Mouse (Mus musculus): ENCODE results near the gene Dot1l. TPM values are rescaled to one million over a fixed set of nuclear protein-coding genes. Genes with fewer than 3 reads are reported as not detected.
"Not testable (repeated sequence)": the region's sequence is repeated elsewhere in the genome, so short reads cannot be mapped to it uniquely, and the experiment has no call there.

Dot1l gene
- polyA plus RNA-seq, 1 experiment from 2014 or later, result 19.2 TPM

DNA sequence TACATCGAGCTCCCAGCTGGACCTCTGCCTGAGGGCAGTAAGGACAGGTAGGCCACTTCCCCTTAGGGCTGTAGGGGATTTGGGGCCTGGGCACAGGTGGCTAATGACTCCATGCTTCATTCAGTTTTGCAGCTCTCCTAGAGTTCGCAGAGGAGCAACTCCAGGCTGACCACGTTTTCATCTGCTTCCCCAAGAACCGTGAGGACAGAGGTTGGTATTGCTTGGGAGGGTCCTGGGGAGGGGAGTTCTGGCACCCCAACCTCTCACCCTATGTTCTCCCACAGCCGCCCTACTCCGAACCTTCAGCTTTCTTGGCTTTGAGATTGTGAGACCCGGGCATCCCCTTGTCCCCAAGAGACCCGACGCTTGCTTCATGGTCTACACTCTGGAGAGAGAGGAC is 73.6 kb downstream of the Dot1l start:
- peak overlapping the region; percentile 93 for H3K4me3 ChIP-seq (ENCODE audit: low read length)
- 73% methylated on average over 8 of the region's 9 CpGs for WGBS

DNA sequence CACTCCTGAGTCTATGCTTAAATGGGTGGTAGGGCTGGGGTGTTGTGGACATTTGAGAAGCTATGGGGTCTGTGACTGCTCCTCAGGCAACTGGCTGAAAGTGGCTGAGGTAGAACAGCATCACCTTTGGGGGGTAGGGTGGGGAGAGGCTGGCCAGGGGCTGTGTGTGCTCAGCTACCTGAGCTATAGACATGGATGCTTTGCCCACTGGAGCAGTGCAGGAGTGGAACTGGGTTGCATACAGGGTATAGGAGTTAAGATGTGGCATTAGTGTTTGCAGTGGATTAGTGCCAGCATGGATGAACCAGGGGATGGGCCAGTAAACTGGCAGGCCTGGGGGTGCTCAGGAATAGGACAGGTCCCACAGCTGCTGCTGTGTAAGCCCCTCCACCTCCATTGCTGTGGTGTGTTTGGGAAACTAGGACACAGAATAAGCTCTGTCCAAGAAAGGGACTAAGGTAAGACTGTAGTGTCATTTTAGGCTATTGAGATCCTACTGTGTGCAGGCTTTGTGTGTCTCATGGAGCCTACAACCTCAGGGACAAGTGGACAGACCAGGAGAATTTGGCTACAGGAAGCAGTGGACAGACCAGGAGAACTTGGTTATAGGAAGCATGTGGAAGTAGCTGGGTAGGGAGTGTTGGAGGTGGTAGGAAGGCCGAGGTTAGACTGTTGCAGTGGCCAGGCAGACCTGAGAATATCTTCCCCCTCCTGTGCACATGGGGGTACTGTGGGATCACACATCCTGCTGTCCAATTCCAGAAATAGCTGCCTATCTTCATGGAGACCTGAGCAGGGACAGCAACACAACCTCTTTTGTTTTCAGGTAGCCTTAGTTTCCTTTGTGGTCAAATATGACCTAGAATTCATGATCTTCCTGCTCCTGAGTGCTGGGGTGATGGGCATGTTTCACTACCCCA is 74.6 kb downstream of the Dot1l start:
- Histone ChIP-seq H3K4me2 (ENCODE audit: low read depth, low read length) (no peak overlapping the region), H3K9ac (ENCODE audit: low read length) (peak overlapping the region; percentile 29; the same call in 1 of the 2 replicates), H3K4me1 (ENCODE audit: control insufficient read depth, insufficient read depth, low read length) (peaks cover 31% of the 10 kb centered on the region), H3K27ac (ENCODE audit: low read length) (peak overlapping the region; percentile 18; the same call in 1 of the 2 replicates), H3K36me3 (ENCODE audit: control insufficient read depth, insufficient read depth) (peaks cover 15% of the 10 kb centered on the region), H3K27me3 (ENCODE audit: control insufficient read depth, insufficient read depth, low read length) (peaks cover 14% of the 10 kb centered on the region), H3K4me3 (ENCODE audit: low read length) (no peak overlapping the region), H3K9me3 (replicated peaks; ENCODE audit: control insufficient read depth, low read length) (no peaks in the 10 kb centered on the region)
- WGBS, result 35% methylated on average over 1 of the region's 1 CpGs
- no peak for ATAC-seq (replicated peaks; ENCODE audit: extremely low read depth, insufficient read depth, low FRiP score)

More for the DNA sequence above, 73.6 kb downstream of the Dot1l start:
- not testable (repeated sequence) for H3K27ac ChIP-seq (ENCODE audit: low read length); H3K9ac ChIP-seq (ENCODE audit: low read length); H3K27me3 ChIP-seq (ENCODE audit: control insufficient read depth, insufficient read depth, low read length); H3K9me3 ChIP-seq (replicated peaks; ENCODE audit: control insufficient read depth, low read length); ATAC-seq (replicated peaks; ENCODE audit: extremely low read depth, insufficient read depth, low FRiP score)
- peaks cover 15% of the 10 kb centered on the region for H3K36me3 ChIP-seq (ENCODE audit: control insufficient read depth, insufficient read depth)
- H3K4me2 ChIP-seq (ENCODE audit: low read depth, low read length), result peak overlapping the region; percentile 86; the same call in 1 of the 2 replicates
- peaks cover 31% of the 10 kb centered on the region for H3K4me1 ChIP-seq (ENCODE audit: control insufficient read depth, insufficient read depth, low read length)

DNA sequence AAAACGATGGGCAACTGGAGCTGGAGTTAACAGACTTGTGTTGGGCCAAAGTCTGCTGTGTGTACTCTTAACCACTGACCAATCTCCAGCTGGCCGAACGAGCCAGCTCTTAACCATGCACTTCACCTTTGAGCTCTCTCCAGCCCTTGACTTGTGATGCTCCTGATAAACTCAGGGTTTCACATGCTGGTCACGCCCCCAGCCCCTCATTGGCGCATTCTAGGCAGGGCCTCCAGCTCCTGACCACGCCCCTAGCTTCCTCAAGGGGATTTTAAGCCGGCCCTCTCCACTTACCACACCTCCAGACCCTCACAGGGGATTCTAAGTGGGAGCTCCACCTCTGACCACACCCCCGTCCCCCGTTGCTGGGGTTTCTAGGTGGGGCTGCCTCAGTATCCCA is 76.1 kb downstream of the Dot1l start:
- no peak overlapping the region for H3K4me2 ChIP-seq (ENCODE audit: low read depth, low read length)
- H3K9ac ChIP-seq (ENCODE audit: low read length), result no peak overlapping the region
- no peak for ATAC-seq (replicated peaks; ENCODE audit: extremely low read depth, insufficient read depth, low FRiP score)
- WGBS, result 4% methylated on average over 9 of the region's 9 CpGs
- H3K9me3 ChIP-seq (replicated peaks; ENCODE audit: control insufficient read depth, low read length), result no peaks in the 10 kb centered on the region
- no peak overlapping the region for H3K27ac ChIP-seq (ENCODE audit: low read length)
- no peak overlapping the region for H3K4me3 ChIP-seq (ENCODE audit: low read length)
- peaks cover 29% of the 10 kb centered on the region for H3K4me1 ChIP-seq (ENCODE audit: control insufficient read depth, insufficient read depth, low read length)
- peaks cover 30% of the 10 kb centered on the region for H3K27me3 ChIP-seq (ENCODE audit: control insufficient read depth, insufficient read depth, low read length)
- peaks cover 15% of the 10 kb centered on the region for H3K36me3 ChIP-seq (ENCODE audit: control insufficient read depth, insufficient read depth)

DNA sequence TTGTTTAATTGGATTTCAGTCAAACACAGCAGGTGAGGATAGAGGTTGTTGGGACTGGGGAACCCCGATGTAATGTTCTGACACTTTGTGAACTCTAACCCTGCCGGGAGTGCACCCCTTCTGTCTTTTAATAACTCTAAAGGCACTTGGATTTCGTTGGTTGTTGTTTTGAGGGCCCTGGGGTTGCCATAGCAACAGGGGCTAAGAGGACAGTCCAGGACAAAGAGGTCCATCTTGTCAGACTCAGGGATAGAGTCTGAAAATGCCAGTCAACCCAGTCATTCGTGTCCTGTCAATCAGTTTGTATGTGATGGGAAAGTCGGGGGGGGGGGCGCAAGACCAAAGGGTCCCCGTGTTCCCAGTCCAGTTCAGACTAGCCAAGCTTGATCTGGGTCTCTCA is 77.8 kb downstream of the Dot1l start:
- ATAC-seq (replicated peaks; ENCODE audit: extremely low read depth, insufficient read depth, low FRiP score), result no peak
- Histone ChIP-seq H3K4me1 (ENCODE audit: control insufficient read depth, insufficient read depth, low read length) (peaks cover 38% of the 10 kb centered on the region), H3K4me3 (ENCODE audit: low read length) (no peak overlapping the region), H3K4me2 (ENCODE audit: low read depth, low read length) (no peak overlapping the region), H3K9ac (ENCODE audit: low read length) (no peak overlapping the region), H3K27me3 (ENCODE audit: control insufficient read depth, insufficient read depth, low read length) (peaks cover 34% of the 10 kb centered on the region), H3K36me3 (ENCODE audit: control insufficient read depth, insufficient read depth) (peaks cover 15% of the 10 kb centered on the region), H3K9me3 (replicated peaks; ENCODE audit: control insufficient read depth, low read length) (no peaks in the 10 kb centered on the region), H3K27ac (ENCODE audit: low read length) (no peak overlapping the region)
- WGBS, result 66% methylated on average over 7 of the region's 7 CpGs

DNA sequence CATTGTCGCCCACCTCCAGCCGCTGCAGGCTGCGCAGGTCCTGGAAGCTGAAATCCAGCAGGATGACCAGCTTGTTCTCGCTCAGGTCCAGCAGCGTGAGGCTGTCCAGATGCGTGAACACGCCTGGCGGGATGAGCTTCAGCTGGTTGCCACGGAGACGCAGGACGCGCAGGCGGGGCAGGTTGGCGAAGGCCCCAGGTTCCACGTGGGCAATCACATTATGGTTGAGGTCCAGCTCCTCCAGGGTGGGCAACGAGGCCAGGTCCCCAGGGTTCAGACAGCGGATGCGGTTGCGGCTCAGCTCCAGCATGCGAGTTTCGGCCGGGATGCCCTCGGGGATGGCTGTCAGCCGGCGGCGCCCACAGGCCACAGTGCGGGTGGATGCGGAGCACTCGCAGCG is 80.6 kb downstream of the Dot1l start:
- Histone ChIP-seq H3K4me3 (ENCODE audit: low read length) (no peak overlapping the region), H3K27me3 (ENCODE audit: control insufficient read depth, insufficient read depth, low read length) (peaks cover 34% of the 10 kb centered on the region)
- no peak for ATAC-seq (replicated peaks; ENCODE audit: extremely low read depth, insufficient read depth, low FRiP score)

DNA sequence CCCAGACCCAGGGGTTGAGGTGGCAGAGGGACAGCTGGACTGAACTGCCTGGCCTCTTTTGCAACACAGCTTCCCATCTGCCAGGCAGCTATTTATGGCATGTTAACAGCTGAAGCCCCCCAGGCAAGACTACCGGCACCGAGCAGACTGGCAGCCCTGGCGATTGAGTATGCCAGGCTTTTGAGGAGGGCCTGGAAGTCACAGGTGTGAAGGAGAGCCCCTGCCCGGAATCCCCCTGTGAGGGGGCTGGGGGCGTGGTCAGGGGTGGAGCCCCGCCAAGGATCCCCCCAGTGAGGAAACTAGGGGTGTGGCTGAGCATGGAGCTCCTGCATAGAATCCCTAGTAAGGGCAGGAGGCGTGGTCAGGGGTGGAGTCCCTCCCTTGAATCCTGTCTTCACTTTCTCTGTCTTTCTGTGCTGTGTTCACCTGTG is 82.0 kb downstream of the Dot1l start:
- H3K4me2 ChIP-seq (ENCODE audit: low read depth, low read length), result 0 out of 2 replicates have a peak overlapping the region, but pooled peaks have one; percentile 2
- ATAC-seq (replicated peaks; ENCODE audit: extremely low read depth, insufficient read depth, low FRiP score), result no peak
- H3K4me1 ChIP-seq (ENCODE audit: control insufficient read depth, insufficient read depth, low read length), result peaks cover 18% of the 10 kb centered on the region
- H3K9me3 ChIP-seq (replicated peaks; ENCODE audit: control insufficient read depth, low read length), result no peaks in the 10 kb centered on the region
- 0 out of 2 replicates have a peak overlapping the region, but pooled peaks have one; percentile 33 for H3K9ac ChIP-seq (ENCODE audit: low read length)
- H3K36me3 ChIP-seq (ENCODE audit: control insufficient read depth, insufficient read depth), result no peaks in the 10 kb centered on the region
- H3K27ac ChIP-seq (ENCODE audit: low read length), result no peak overlapping the region; the same call in none of the 2 replicates
- H3K4me3 ChIP-seq (ENCODE audit: low read length), result no peak overlapping the region
- 39% methylated on average over 7 of the region's 7 CpGs for WGBS
- H3K27me3 ChIP-seq (ENCODE audit: control insufficient read depth, insufficient read depth, low read length), result peaks cover 39% of the 10 kb centered on the region

More for the DNA sequence above, 80.6 kb downstream of the Dot1l start:
- 53% methylated on average over 30 of the region's 30 CpGs for WGBS
- Histone ChIP-seq H3K4me2 (ENCODE audit: low read depth, low read length) (no peak overlapping the region), H3K36me3 (ENCODE audit: control insufficient read depth, insufficient read depth) (no peaks in the 10 kb centered on the region), H3K4me1 (ENCODE audit: control insufficient read depth, insufficient read depth, low read length) (peaks cover 25% of the 10 kb centered on the region), H3K9ac (ENCODE audit: low read length) (no peak overlapping the region), H3K9me3 (replicated peaks; ENCODE audit: control insufficient read depth, low read length) (no peaks in the 10 kb centered on the region), H3K27ac (ENCODE audit: low read length) (no peak overlapping the region)

DNA sequence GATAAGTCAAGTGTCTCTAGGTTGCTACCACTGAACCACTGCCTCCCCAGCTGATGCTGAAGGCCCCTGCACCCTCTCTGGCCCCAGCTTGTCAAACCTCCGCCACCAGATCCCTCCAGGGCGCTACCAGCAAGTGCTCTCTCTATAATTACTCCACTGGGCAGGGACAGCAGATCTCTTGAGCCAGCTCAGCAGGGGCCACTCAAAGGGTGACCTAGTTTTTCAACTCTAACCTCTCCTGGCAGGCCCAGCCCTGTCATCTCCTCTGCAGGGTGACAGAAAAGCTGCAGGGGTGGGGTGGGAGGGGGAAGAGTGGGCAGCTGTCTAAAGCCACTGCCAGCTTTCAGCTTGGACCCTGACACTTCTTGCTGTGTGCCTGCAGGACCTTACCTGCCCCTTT is 82.8 kb downstream of the Dot1l start:
- Histone ChIP-seq H3K4me2 (ENCODE audit: low read depth, low read length) (0 out of 2 replicates have a peak overlapping the region, but pooled peaks have one; percentile 10), H3K36me3 (ENCODE audit: control insufficient read depth, insufficient read depth) (no peaks in the 10 kb centered on the region), H3K4me1 (ENCODE audit: control insufficient read depth, insufficient read depth, low read length) (peaks cover 18% of the 10 kb centered on the region), H3K27ac (ENCODE audit: low read length) (peak overlapping the region; percentile 71), H3K9me3 (replicated peaks; ENCODE audit: control insufficient read depth, low read length) (no peaks in the 10 kb centered on the region), H3K4me3 (ENCODE audit: low read length) (no peak overlapping the region), H3K27me3 (ENCODE audit: control insufficient read depth, insufficient read depth, low read length) (peaks cover 42% of the 10 kb centered on the region), H3K9ac (ENCODE audit: low read length) (0 out of 2 replicates have a peak overlapping the region, but pooled peaks have one; percentile 3)
- ATAC-seq (replicated peaks; ENCODE audit: extremely low read depth, insufficient read depth, low FRiP score), result peak; percentile 78
- WGBS, result 12% methylated on average over 2 of the region's 2 CpGs

DNA sequence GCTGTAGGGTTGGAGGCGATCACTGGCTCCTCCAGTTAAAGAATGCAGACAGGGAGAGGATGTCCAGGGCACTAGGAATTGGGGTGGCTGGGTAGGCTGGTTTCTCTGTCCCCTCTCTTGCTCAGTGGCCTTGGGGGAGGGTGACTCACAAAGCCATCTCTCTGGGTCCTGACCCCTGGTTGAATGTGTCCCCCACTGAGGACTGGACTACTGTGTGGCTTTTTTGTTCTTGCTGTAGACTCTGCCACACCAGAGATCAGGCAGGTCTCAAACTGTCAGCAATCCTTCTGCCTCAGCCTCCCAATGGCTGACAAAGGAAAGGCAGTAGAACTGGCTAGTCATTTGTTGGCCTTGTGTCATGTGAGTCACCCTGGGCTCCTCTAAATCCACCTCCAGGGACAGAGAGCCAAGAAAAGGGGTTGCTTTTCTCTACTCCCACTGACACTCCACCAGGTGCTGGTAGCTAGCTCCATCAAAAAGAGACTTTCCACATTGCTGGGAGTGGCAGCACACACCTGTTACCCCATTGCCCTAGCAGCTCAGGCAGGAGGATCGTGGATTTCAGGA is 83.4 kb downstream of the Dot1l start:
- H3K4me3 ChIP-seq (ENCODE audit: low read length), result no peak overlapping the region
- peaks cover 20% of the 10 kb centered on the region for H3K4me1 ChIP-seq (ENCODE audit: control insufficient read depth, insufficient read depth, low read length)
- H3K4me2 ChIP-seq (ENCODE audit: low read depth, low read length), result no peak overlapping the region
- WGBS, result 58% methylated on average over 2 of the region's 2 CpGs
- no peaks in the 10 kb centered on the region for H3K36me3 ChIP-seq (ENCODE audit: control insufficient read depth, insufficient read depth)
- H3K9ac ChIP-seq (ENCODE audit: low read length), result 0 out of 2 replicates have a peak overlapping the region, but pooled peaks have one; percentile 3
- peaks cover 45% of the 10 kb centered on the region for H3K27me3 ChIP-seq (ENCODE audit: control insufficient read depth, insufficient read depth, low read length)
- no peak for ATAC-seq (replicated peaks; ENCODE audit: extremely low read depth, insufficient read depth, low FRiP score)
- H3K9me3 ChIP-seq (replicated peaks; ENCODE audit: control insufficient read depth, low read length), result no peaks in the 10 kb centered on the region
- peak overlapping the region; percentile 71 for H3K27ac ChIP-seq (ENCODE audit: low read length)

DNA sequence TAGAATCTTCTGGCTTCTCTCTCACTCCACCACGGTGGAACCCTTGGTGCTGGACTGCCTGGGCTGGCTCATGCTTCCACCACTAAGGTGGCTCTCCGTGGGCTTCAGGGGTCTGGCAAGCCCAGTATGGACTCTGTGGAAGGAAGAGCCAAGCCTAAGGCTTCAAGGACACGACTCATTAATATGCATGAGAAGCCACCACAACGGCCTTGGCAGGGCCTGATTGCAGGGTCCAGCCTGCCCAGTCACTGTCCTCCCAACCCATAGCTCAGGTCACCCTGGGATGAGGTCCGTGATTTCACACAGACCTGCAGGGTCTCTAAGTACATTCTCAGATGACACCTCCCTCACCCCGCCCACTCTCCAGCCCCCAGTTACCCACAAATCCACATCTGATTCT is 84.8 kb downstream of the Dot1l start:
- Histone ChIP-seq H3K4me1 (ENCODE audit: control insufficient read depth, insufficient read depth, low read length) (peaks cover 22% of the 10 kb centered on the region), H3K27me3 (ENCODE audit: control insufficient read depth, insufficient read depth, low read length) (peaks cover 43% of the 10 kb centered on the region), H3K9me3 (replicated peaks; ENCODE audit: control insufficient read depth, low read length) (no peaks in the 10 kb centered on the region), H3K4me2 (ENCODE audit: low read depth, low read length) (no peak overlapping the region), H3K27ac (ENCODE audit: low read length) (no peak overlapping the region), H3K36me3 (ENCODE audit: control insufficient read depth, insufficient read depth) (no peaks in the 10 kb centered on the region), H3K4me3 (ENCODE audit: low read length) (no peak overlapping the region), H3K9ac (ENCODE audit: low read length) (no peak overlapping the region)
- ATAC-seq (replicated peaks; ENCODE audit: extremely low read depth, insufficient read depth, low FRiP score), result no peak
- 64% methylated on average over 6 of the region's 6 CpGs for WGBS

All from heart, embryonic 16.5 days (tissue).